Mouse (Mus musculus) spleen, adult 2 months (tissue): ENCODE measurements around the gene Pde4dip.

ENCODE experiments used
- CTCF ChIP-seq: fragments of 200-500 bp; IDR thresholded peaks from 2 replicates; pipeline ENCODE4 v1.5.1; 2011; ENCODE audit warnings: mild to moderate bottlenecking, inconsistent platforms; ENCODE audit not compliant: insufficient read depth, insufficient read length, insufficient replicate concordance; ENCODE audit errors: extremely low read depth
- POLR2A ChIP-seq: fragments of 200-500 bp; IDR thresholded peaks from 2 replicates; pipeline ENCODE4 v1.6.1; 2011; ENCODE audit warnings: low read depth, low read length, inconsistent platforms

GRCm38 (mm10) chr3:97681321-97682158 lies 207.0 kb downstream of the Pde4dip start:
- TF ChIP-seq CTCF (peak; percentile 65; the same call in 1 of the 2 replicates), POLR2A (no peak)
